Mouse (Mus musculus): ENCODE results near the gene Lbx1.

Lbx1 gene

DNA sequence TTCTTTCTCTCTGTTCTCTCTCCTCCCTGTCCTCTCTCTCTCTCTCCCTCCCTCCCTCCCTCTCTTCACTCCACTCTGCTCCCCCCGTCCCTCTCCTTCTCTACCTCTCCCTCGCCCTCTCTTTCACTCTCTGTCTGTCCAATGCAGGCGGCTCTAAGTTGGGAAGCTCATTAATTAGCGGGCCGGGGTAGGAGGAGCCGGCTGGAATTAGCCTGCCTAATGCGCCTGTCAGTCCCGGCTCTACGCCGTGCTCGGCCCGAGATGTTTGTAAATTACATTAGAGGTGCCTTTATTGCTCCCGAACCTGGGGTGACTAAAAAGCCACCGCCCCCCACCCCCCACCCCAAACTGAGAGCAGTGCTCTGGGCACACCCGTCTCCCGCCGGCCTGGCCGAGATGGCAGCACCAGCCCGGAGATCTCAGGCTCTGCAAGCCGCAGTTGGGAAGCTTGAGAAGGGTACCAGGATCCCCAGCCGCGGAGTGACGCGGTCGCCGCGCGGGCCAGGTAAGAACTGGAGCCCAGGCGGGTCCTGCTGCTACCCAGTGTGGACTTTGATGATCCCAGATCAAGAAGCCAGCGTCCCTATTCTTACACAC, at the start of gene Lbx1:
Gene Lbx1, minus strand, starts transcription at position 47 of the 597 bp plus-strand sequence.
- DNase-seq (ENCODE audit: low read depth, low spot score) = no peak

DNA sequence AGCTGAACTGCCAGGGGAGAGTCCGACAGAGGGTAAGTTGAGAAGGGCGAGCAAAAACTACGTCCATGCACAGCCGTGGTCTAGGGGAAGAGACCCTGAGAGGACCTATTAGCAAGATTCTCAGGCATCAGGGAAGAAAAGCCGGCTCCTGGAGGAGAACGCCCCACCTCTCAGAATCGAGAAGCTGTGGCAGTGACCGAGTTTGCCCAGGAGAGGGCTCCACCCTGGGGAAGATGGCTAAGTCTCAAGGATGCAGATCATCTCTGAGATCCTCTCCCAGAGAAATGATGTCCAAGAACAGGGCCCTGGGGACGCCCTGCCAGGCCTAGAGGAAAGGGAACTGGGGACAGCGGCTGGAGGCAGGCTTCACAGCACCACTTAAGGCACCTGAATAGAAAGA, 47.7 kb upstream of the Lbx1 start:
- no peak for DNase-seq (ENCODE audit: low read depth, low spot score)

DNA sequence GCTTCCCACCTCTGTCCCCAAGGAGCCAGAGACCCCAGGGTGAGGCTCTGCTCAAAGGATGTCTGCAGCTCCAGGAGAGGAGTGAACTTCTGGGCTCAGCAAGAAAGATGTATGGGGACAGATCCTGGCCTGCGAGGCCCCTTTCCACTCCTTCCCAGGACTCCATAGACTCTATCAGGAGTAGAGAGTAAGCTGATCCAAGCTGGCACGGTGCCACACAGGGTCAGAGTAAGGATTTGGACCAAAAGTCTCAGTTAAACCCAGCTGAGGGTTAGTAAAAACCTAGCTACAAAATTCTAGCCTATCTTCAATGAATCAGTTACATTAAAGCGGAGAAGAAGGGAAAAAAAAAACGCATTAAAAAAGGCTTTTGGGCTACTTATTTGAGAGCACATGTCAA, 40.6 kb upstream of the Lbx1 start:
- DNase-seq (ENCODE audit: low read depth, low spot score) = no peak

DNA sequence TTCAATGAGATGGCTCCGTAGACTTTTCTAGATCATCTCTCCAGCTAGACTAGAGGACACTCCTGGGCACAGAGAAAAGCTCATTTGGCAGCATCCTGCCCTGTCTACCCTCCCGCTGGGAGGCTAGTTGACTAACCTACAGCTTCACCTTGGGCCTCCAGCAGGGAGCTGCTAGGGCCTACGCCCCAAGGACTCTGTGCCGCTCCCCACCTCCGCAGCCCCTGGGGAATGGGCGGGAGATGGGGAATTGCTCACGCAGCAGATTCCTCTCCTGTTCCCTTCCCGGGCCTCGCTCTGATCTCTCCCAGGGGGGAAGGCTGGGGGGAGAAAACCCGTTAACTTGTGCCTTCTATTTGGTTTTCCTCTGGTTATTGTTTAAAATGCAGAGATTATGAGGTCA, 36.4 kb upstream of the Lbx1 start:
- DNase-seq (ENCODE audit: low read depth, low spot score) = no peak

DNA sequence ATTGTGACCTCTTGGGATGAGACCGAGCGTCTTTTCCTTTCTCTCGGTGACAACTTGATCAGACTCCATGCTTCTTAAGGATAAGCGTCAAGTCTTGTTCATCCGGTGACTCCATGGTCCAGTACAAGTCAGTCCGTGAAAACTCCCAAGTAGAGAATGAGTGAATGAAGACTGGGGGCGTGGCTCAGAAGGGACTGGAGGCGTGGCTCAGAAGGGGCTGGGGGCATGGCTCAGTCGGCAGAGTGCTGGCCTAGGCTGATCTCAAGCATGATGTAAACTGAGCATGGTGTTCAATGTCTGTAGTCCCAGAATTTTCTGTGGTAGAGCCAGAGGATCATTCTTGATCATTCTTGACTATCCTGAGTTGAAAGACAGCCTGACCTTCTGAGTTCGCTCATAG, 27.4 kb upstream of the Lbx1 start:
- DNase-seq (ENCODE audit: low read depth, low spot score) = no peak

DNA sequence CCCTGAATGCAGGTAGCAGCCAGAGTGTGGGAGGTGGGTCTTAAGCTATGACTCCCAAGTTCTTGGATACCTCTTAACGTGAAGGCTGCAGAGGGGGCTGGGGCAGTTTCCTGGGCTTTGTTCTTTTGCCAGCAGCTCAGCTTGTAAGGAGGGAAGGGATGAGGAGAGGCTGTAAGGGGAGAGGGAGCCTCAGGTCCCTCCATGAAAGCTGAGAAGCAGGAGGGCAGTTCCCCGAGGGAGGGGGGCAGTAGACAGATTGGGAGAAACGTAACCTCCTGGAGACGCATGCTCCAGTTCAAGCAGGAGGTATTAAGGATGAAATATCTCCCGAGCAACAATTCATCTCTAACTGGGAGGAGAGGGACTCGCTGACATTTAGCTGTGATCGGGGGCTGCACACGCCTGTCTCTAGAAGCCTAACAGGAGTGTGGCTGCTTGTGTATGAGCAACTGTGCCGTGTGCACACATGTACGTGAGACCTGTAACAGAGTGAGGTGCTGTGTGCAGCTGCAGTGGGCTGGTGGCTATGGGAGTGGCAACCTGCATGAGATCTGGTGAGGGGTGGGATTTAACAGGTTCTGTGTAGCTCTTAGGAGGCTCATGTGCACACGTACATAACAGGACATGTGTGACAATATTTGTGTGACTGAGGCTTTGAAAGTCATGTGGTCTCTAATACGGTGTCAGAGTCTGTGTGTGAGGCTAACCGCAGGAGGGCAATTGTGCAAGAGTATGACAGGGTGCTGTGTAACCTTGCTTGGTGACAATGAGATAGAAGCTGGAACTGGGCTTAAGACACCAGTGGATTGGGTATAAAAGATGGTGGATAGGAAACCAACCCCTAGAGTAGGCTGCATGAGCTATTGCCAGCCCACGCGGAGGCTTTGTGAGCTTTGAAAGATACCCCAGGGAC, 22.1 kb upstream of the Lbx1 start:
- no peak for DNase-seq (ENCODE audit: low read depth, low spot score)

DNA sequence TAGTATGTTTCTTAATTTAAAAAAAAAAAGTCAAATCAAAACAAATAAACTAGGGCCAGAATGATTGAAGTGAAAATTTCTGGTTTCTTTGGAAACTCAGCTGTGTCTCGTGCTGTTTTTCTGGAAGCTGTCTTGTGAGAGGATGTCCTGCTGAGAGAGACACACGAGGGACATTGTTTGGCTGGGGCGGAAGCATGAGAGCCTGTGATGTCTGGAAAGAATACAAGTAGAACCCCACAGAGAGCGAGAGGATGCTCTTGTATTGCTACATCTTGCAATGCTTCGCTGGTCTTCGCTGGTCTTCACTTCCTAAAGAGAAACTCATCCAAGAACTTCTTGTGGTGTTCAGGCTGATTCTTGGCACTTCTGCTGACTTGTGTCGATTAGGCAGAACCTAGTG, 19.2 kb upstream of the Lbx1 start:
- DNase-seq (ENCODE audit: low read depth, low spot score) = no peak

DNA sequence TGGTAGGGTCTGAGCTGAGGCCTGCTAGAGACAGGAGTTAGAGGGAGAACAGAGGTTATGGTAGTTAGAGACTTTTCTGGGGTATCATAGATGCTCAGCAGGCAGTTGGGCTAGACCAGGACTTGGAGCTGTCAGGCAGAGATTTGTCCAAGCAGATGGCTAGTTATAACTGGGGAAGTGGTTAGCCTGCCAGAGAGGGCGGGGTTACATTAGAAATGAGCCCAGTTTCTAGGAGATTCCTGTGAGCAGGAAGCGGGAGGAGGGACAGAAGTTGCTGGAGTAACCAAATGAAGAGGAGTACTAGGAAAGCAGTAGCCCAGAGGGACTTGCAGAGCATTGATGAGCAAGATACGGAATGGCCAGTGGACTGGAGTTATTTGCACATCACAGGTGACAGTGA, 16.8 kb upstream of the Lbx1 start:
- no peak for DNase-seq (ENCODE audit: low read depth, low spot score)

DNA sequence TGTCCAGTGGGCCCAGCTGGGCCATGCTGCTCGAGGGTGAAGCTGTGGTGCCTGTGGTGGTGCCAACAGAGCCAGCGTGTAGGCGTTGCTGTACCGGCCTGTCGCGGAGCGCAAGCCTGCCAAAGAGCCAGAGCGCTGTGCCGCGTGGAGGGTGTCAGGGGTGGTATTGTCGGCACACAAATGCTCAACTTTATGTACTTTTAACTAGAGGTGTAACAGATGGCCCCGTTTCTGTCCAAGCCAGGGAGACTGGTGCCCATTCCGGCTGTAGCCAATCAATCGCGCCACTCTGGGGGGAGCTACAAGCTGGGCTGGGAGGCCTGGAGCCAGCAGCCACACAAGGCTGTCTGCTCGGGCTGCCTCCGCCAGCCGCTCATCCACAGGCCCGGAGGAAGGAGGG, 13.1 kb upstream of the Lbx1 start:
- no peak for DNase-seq (ENCODE audit: low read depth, low spot score)

DNA sequence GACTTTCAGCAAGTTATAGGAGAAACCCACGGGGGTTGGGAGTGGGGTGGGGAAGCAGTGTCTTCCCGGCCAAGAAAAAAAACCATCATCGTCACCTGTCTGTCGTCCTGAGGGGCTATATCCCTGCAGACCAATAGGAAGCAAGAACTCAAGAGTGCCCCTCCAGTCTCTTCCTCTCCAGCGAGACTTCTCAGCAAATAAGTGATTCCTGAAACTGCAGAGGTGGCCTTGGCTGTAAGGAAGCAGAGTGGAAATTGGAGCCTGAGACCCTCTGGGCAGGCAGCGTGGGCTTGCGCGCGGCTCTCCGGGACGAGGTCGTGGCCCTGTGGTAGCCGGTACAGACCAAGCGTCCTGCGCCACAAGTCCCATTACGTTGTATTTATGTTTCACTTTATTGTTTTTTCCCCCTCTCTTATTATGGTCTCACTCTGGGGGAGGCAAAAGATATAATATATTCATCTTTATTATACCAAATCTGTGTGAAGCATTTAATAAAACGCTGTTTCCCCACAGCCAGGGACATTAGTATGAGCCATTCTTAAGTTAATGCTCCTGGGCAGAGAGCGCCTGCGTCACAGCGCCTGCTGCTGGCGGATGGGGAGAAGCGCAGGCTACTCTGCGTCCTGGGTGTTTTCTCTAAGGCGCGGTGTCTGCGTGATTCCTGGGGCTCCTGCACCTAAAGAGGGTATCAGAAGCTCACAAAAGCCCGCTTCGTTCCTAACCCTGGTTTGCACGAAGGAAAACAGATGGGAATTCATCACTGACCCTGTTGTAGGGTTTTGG, 8.5 kb upstream of the Lbx1 start:
- DNase-seq (ENCODE audit: low read depth, low spot score) = no peak

DNA sequence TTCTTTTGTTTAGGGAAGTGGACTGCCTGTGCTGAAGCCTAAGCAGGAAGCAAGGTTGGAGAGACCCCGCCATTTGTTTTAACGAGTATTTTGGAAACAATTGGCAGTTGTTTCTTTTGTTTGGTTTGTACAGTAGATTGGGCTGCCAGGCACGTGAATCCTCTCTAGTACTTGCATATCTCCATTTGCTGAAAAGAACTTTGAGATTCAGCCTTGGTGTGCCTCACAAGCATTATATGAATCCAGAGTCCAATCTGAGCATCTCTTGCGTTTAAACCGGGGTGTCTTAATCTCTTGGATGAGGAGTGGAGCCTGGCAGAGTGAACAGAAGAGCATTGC, 7.6 kb upstream of the Lbx1 start:
- DNase-seq (ENCODE audit: low read depth, low spot score) = no peak

DNA sequence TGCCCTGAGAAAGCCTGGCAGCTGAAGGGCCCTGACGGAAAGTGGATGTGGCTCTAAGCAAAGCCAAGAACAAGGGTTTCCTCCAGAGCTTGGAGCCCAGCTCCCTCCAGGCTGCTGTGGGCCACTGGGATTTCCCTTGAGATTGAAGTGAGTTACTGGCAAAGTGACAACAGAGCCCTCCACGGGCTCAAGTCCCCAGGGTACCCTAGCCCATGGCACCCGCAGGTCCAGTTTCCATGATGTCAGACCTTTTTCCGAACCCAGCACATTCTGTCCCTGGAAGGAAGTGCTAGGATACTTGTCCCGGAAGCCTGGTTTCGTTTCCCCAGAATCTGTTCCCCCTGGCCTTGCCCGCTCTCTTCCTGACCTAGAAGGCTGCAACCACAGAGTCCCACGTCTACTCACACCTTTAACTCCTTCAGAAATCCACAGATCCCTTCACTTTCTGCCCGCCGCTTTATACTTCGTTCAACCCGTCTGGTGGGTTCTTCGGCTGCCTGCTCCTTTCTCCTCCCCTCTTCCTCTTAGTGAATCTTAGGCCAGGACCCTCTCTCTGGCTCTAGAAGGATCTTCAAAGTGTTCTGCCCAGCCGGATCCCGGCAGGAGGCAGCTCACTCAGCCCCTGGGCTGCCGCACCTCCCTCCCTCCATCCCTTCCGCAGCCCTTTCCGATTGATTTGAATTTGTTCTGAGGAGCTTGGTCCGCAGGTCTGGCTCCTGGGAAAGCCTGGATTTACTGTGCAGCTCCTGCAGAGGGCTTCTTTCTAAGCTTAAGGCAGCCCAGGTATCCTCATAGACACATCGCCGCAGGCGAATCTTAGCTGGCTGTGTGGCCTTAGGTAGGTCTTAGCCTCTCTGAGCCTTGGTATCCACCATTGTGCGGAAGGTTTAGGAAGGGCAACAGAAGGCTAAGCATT, 7.0 kb upstream of the Lbx1 start:
- no peak for DNase-seq (ENCODE audit: low read depth, low spot score)

DNA sequence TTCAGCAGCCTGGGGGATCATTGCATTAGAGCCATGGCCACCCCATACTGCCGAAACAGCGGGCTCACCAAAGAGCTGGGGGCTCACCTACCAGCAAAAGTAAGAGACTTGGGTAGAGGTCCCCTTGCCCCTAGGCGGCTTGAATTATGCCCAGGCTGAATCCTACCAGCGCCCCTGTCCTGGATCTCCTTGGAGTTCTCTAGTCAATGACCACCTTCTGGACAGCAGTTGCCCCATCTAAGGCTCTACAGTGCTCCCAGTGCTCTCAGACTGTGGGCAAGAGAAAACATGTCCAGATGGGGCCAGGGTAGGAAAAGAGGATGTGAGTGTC, 6.4 kb upstream of the Lbx1 start:
- DNase-seq (ENCODE audit: low read depth, low spot score) = no peak

DNA sequence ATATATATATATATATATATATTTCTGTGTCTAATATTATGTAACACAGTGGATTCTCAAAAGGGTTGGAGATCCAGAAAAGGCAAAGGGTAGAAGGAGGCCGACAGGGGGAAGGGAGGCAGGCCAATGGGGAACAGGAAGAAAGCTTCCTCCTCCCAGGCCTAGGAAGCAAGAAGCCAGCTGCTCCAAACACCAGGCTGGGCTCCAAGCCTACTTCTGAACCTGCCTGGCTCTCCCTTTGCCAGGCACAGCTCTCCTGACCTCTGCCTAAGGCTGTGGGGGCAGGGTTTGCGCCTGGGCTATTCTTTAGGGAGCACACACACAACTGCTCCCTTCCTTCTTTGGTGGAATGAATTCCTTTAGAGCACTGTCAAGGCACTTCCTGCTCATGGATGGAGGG, 4.4 kb upstream of the Lbx1 start:
- DNase-seq (ENCODE audit: low read depth, low spot score) = no peak

DNA sequence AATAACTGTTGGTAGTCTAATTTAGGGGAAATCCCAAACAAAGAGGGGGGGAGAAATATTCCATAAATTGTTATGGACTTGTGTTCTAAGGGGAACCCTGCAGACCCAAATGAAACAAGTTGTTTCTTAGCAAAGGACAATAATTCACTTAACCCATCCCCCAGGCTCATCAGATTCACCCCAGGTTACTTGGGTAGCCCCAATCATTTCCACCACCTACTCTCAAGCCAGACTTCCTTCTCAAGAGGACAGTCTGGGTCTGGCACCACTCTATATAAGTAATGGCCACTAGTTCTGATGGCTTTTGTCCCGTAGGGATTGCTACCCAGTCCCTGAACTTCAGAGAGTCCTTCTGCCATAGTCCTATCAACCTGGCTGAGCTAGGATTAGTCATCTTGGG, 3.6 kb upstream of the Lbx1 start:
- no peak for DNase-seq (ENCODE audit: low read depth, low spot score)

DNA sequence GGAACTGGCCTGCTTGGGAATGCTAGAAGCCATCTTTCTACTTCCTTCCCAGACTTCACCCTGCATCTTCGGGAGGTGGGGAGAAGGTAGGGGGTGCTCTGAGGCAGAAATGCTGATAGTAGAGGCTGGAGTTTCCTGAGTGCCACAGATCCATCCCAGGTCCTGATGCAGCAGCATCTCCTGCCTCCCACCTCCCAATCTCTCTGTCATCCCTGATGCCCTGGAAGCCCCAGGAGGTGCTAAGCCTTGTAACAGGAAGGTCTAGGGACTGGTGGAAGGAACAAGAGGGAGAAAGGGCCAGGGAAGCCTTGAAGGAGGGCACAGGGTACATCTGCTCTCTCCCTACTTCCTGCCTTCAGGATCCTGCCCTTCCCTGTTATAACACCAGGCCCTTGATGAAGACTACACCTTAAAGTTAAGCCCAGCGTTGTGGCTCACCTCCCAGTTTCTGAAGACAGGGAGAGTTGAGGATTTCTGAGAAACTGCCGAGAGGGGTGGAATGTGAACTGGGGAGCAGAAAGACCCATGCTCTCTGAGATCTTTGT, 2.1 kb upstream of the Lbx1 start:
- DNase-seq (ENCODE audit: low read depth, low spot score) = no peak

DNA sequence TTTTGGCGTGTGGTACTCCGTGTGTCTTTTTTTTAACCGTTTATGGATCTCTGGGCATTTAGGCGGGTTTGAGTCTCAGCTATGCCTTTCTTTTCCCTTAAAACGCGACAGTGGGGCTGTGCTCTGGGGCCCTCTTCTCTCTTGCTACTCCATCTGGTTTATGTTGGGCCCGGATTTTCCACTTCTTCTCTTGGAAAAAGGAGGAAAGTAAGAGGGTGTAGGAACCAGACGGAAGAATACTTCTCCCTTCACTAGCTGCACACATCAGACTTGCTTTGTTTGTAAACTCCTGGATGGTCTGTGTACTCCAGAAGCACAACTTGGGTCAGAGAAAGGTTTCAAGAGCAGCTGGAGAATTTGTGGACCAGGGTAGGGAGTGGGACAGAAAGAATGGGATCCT, 1.5 kb upstream of the Lbx1 start:
- no peak for DNase-seq (ENCODE audit: low read depth, low spot score)

DNA sequence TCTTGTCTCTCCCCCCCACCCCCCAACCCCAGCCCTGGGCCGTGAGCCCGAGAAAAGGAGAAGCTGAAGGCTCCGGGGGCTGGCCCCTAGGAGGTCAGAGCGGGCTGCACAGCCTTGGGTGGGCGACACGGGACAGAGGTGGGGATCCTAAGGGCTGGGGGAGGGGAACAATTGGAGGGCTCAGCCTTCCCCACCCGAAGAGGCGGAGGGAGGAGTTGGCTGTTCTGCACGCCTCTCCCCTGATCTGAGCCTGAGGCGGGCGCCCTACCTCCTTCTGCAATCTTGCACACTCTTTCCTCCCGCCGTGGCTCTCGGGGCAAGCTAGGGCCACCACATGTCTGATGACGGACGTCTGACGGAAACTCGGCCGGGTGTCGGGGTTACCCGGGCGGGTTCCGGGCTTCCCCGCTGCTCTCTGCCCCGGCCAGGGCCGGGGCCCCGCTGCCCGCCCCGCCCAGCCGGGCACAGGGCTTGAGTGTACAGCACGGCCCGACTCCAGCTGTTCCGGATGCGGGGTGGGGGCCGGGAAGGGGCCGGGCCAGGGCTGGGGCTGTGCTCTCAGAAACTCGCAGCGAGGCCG, 841 bp upstream of the Lbx1 start:
- no peak for DNase-seq (ENCODE audit: low read depth, low spot score)

DNA sequence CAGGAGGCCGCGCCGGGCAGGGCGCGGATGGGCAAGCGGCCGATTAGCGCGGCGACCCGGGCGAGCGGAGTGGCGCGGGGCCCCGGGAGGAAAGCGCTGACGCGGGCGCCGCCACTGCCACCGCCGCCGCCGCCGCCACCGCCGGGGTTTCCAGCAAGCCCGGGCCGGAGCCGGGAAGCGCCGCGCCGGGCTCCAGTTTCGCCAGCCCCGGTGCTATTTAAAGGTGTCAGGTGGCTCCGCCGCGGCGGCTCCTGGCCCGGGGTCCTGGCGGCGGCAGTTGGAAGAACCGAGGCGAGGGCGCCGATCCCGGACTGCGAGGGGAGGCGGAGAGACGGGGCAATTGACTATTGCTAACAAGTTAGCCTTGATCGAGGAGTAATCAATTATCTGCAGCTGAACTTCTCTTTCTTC, 276 bp downstream of the Lbx1 start:
- DNase-seq (ENCODE audit: low read depth, low spot score) = no peak

DNA sequence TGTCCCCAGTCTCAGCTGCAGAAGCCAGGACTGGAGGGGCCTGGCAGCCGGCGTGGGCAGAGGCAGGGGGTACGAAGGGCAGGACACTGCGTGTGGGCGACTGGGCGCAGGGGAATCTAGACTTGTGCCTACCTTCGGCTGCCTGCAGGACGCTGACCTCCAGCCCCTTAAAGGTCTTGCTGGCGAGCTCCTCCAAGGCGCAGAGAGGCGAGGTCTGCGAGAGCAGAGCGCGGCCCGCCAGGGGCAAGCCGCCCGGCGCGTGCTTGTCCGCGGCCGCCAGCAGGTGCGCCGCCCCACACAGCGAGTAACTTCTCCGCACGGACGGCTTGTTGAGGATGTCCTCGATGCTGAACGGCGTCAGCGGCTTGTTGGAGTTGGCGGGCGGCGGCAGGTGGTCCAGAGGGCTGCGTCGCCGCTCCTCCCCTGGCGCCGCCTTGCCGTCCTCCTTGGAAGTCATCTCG, 811 bp downstream of the Lbx1 start:
- DNase-seq (ENCODE audit: low read depth, low spot score) = no peak

DNA sequence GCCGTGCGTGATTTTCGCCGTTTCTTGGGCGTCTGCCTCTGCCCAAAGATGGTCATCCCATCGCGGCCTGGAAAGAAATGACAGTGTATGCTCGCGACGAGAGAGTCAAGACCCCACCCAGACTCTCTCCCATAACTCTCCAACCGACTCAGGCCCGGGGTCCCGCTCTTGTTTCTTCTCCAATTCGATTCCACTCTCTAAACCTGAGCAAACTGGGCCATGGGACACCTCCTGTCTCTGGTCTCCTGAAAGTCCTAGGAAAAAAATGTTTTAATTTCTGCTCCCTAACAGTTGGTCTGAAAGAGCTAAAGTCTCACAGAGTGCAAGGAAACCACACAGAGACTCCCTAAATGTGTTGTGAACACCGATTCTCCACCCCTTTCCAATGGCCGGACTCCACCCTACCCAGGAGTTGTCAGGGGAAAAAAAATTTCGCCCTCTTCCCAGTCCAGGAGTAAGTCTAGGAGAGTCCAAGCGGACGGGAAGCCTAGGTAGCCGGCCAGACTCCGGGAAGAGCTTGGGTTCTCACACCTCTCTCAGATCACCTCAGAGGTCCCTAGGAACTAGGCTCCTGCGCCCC, 1.3 kb downstream of the Lbx1 start:
- DNase-seq (ENCODE audit: low read depth, low spot score) = no peak
